Mouse (Mus musculus) right cerebral cortex, postnatal 25 days (tissue): ENCODE measurements at regions not wholly inside any gene's neighbourhood (a gene's known extent, or its start where the extent isn't known, plus 50 kb on each side); places are given as distances from the start of the nearest gene placed in this dataset.
A peak's percentile ranks its signal among the peaks of the same experiment; 100 is the strongest.

Source experiments
- DNase-seq: peaks from one replicate; pipeline ENCODE4 v3.0.0; 2022

- no peak for DNase-seq
These were observed 219.9 kb upstream of the Pou3f3 start for GRCm38 (mm10) chr1:42475629-42476028.

- DNase-seq: no peak
These were observed 215.1 kb upstream of the Pou3f3 start for GRCm38 (mm10) chr1:42480348-42480920.

GRCm38 (mm10) chr1:42489563-42489962 lies 206.0 kb upstream of the Pou3f3 start:
- DNase-seq: no peak

GRCm38 (mm10) chr1:42490856-42491643 lies 204.5 kb upstream of the Pou3f3 start:
- DNase-seq: no peak

GRCm38 (mm10) chr1:42491644-42492277 lies 203.8 kb upstream of the Pou3f3 start:
- DNase-seq: peak; percentile 18

GRCm38 (mm10) chr1:42496022-42496421 lies 199.5 kb upstream of the Pou3f3 start:
- no peak for DNase-seq

GRCm38 (mm10) chr1:42496433-42496832 lies 199.1 kb upstream of the Pou3f3 start:
- no peak for DNase-seq

GRCm38 (mm10) chr1:42498901-42499300 lies 196.7 kb upstream of the Pou3f3 start:
- no peak for DNase-seq

GRCm38 (mm10) chr1:42504491-42504890 lies 191.1 kb upstream of the Pou3f3 start:
- DNase-seq: no peak

- no peak for DNase-seq
These were observed 190.4 kb upstream of the Pou3f3 start for GRCm38 (mm10) chr1:42505048-42505729.

- DNase-seq: no peak
These were observed 181.2 kb upstream of the Pou3f3 start for GRCm38 (mm10) chr1:42514417-42514816.

- no peak for DNase-seq
These were observed 171.2 kb upstream of the Pou3f3 start for GRCm38 (mm10) chr1:42524401-42524800.

- no peak for DNase-seq
These were observed 167.7 kb upstream of the Pou3f3 start for GRCm38 (mm10) chr1:42527746-42528476.

GRCm38 (mm10) chr1:42532908-42533307 lies 162.7 kb upstream of the Pou3f3 start:
- no peak for DNase-seq

GRCm38 (mm10) chr1:42539066-42539539 lies 156.5 kb upstream of the Pou3f3 start:
- DNase-seq: peak; percentile 35

GRCm38 (mm10) chr1:42539541-42540520 lies 155.7 kb upstream of the Pou3f3 start:
- peak; percentile 27 for DNase-seq

GRCm38 (mm10) chr1:42541991-42542390 lies 153.6 kb upstream of the Pou3f3 start:
- DNase-seq: no peak

- no peak for DNase-seq
These were observed 152.6 kb upstream of the Pou3f3 start for GRCm38 (mm10) chr1:42542846-42543549.

GRCm38 (mm10) chr1:42546879-42547278 lies 148.7 kb upstream of the Pou3f3 start:
- no peak for DNase-seq

- DNase-seq: no peak
These were observed 138.3 kb upstream of the Pou3f3 start for GRCm38 (mm10) chr1:42557301-42557700.

- no peak for DNase-seq
These were observed 127.9 kb upstream of the Pou3f3 start for GRCm38 (mm10) chr1:42567640-42568039.
